Mouse (Mus musculus): ENCODE measurements around the gene Aunip. TPM values are rescaled to one million over a fixed set of nuclear protein-coding genes. Genes with fewer than 3 reads are reported as not detected.

Aunip gene
- total and polyA plus RNA-seq, 2 experiments: 0.09 TPM; not detected in 1

DNA sequence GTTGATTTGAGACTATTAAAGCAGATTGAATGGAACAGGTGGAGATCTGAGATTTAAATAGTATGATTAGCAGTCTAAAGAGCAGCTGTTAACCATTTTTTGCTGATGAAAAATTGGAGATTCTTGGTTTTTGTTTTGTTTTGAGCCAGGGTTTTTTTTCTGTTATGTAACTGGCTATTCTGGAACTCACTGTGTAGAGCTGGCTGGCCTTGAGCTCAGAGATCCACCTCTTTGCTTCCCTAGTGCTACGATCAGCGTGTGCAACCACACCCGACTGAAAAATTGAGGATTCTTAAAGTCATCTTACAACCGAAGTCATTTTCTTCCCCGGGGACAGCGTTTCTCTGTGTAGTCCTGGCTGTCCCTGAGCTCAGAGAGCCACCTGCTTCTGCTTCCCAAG lies 931 bp downstream of the Aunip start:
- H3K27me3 ChIP-seq (ENCODE audit: control insufficient read depth, insufficient read depth, low read length): no peaks in the 10 kb centered on the region
- no peak overlapping the region for H3K27ac ChIP-seq (replicated peaks; ENCODE audit: insufficient read depth, low read depth, low read length)
- TF ChIP-seq POLR2A (IDR thresholded peaks at IDR 0.05; ENCODE audit: extremely low read depth, insufficient read depth, low read length) (no peak), CTCF (IDR thresholded peaks at IDR 0.05; ENCODE audit: low read depth, low read length) (no peak)
- WGBS: 36% methylated on average over 6 of the region's 6 CpGs
- no peak overlapping the region for H3K9ac ChIP-seq (ENCODE audit: low read depth, low read length)
- H3K36me3 ChIP-seq (ENCODE audit: control insufficient read depth, insufficient read depth, low read length): peaks cover 3% of the 10 kb centered on the region; the same call in 1 of the 2 replicates
- no peaks in the 10 kb centered on the region; the same call in 1 of the 2 replicates for H3K79me2 ChIP-seq (ENCODE audit: control insufficient read depth, insufficient read depth, low read length)
- no peak for DNase-seq (ENCODE audit: extremely low read depth, low read depth, low spot score)
- no peak overlapping the region for H3K4me3 ChIP-seq (ENCODE audit: insufficient read depth, low read depth, low read length)
- H3K4me1 ChIP-seq (ENCODE audit: control insufficient read depth, insufficient read depth, low read length): peaks cover 6% of the 10 kb centered on the region; the same call in 1 of the 2 replicates

DNA sequence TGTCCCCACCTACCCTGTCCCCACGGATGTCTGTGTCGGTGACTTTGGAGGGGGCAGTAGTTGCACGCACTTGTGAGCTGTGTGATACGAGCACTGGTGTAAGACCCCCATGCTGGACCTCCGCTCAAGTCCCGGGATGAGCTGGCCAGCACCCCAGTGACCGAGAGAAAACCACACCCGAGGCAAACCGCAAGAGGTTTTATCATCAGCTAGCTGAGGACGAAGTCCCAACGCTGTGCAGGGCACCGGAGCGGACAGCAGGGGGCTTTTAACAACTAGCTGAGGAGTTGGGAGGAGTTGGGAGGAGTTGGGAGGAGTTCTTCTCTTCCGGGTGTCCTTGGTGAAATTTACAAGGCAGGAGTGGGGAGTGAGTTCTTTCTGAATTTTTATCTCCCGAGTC lies 2.0 kb downstream of the Aunip start:
- no peak for DNase-seq (ENCODE audit: extremely low read depth, low read depth, low spot score)
- Histone ChIP-seq H3K27ac (replicated peaks; ENCODE audit: insufficient read depth, low read depth, low read length) (no peak overlapping the region), H3K36me3 (ENCODE audit: control insufficient read depth, insufficient read depth, low read length) (peaks cover under 1% of the 10 kb centered on the region; the same call in 1 of the 2 replicates), H3K27me3 (ENCODE audit: control insufficient read depth, insufficient read depth, low read length) (no peaks in the 10 kb centered on the region), H3K4me3 (ENCODE audit: insufficient read depth, low read depth, low read length) (no peak overlapping the region), H3K9ac (ENCODE audit: low read depth, low read length) (no peak overlapping the region), H3K79me2 (ENCODE audit: control insufficient read depth, insufficient read depth, low read length) (no peaks in the 10 kb centered on the region; the same call in 1 of the 2 replicates), H3K4me1 (ENCODE audit: control insufficient read depth, insufficient read depth, low read length) (peaks cover 3% of the 10 kb centered on the region; the same call in 1 of the 2 replicates)
- TF ChIP-seq CTCF (IDR thresholded peaks at IDR 0.05; ENCODE audit: low read depth, low read length) (peak; percentile 69), POLR2A (IDR thresholded peaks at IDR 0.05; ENCODE audit: extremely low read depth, insufficient read depth, low read length) (no peak)
- 12% methylated on average over 15 of the region's 15 CpGs for WGBS

- DNase-seq (ENCODE audit: extremely low read depth, low read depth, low spot score): no peak
- Histone ChIP-seq H3K27me3 (ENCODE audit: control insufficient read depth, insufficient read depth, low read length) (no peaks in the 10 kb centered on the region), H3K9ac (ENCODE audit: low read depth, low read length) (no peak overlapping the region), H3K27ac (replicated peaks; ENCODE audit: insufficient read depth, low read depth, low read length) (no peak overlapping the region), H3K4me3 (ENCODE audit: insufficient read depth, low read depth, low read length) (no peak overlapping the region), H3K36me3 (ENCODE audit: control insufficient read depth, insufficient read depth, low read length) (no peaks in the 10 kb centered on the region), H3K4me1 (ENCODE audit: control insufficient read depth, insufficient read depth, low read length) (peaks cover 3% of the 10 kb centered on the region; the same call in 1 of the 2 replicates), H3K79me2 (ENCODE audit: control insufficient read depth, insufficient read depth, low read length) (no peaks in the 10 kb centered on the region; the same call in 1 of the 2 replicates)
- no peak for TF ChIP-seq CTCF (IDR thresholded peaks at IDR 0.05; ENCODE audit: low read depth, low read length)
- TF ChIP-seq POLR2A (IDR thresholded peaks at IDR 0.05; ENCODE audit: extremely low read depth, insufficient read depth, low read length): no peak
- WGBS: 82% methylated on average over 11 of the region's 11 CpGs
Measured at GRCm38 (mm10) chr4:134514309-134514930, 3.6 kb downstream of the Aunip start.

DNA sequence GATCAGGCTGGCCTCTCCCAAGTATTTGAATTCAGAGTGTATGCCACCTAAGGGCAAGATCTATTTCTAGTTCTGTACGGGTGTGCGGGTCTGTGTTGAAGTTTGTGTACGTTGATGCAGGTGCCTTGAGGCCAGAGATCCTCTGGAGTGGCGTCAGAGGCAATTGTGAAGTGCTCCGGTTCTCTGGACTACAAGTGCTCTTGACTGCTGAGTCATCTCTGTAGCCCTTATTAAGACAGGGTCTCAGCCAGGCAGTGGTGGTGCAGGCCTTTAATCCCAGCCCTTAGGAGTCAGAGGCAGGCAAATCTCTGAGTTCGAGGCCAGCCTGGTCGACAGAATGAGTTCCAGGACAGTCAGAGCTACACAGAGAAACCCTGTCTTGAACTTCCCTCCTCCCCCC lies 4.8 kb downstream of the Aunip start:
- Histone ChIP-seq H3K79me2 (ENCODE audit: control insufficient read depth, insufficient read depth, low read length) (no peaks in the 10 kb centered on the region; the same call in 1 of the 2 replicates), H3K4me1 (ENCODE audit: control insufficient read depth, insufficient read depth, low read length) (peaks cover 3% of the 10 kb centered on the region; the same call in 1 of the 2 replicates), H3K27ac (replicated peaks; ENCODE audit: insufficient read depth, low read depth, low read length) (no peak overlapping the region), H3K9ac (ENCODE audit: low read depth, low read length) (no peak overlapping the region), H3K27me3 (ENCODE audit: control insufficient read depth, insufficient read depth, low read length) (no peaks in the 10 kb centered on the region), H3K4me3 (ENCODE audit: insufficient read depth, low read depth, low read length) (no peak overlapping the region), H3K36me3 (ENCODE audit: control insufficient read depth, insufficient read depth, low read length) (no peaks in the 10 kb centered on the region)
- no peak for DNase-seq (ENCODE audit: extremely low read depth, low read depth, low spot score)
- WGBS: 87% methylated on average over 7 of the region's 7 CpGs
- TF ChIP-seq POLR2A (IDR thresholded peaks at IDR 0.05; ENCODE audit: extremely low read depth, insufficient read depth, low read length) (no peak), CTCF (IDR thresholded peaks at IDR 0.05; ENCODE audit: low read depth, low read length) (no peak)

GRCm38 (mm10) chr4:134516981-134517380 lies 6.2 kb downstream of the Aunip start:
- Histone ChIP-seq H3K4me1 (ENCODE audit: control insufficient read depth, insufficient read depth, low read length) (no peaks in the 10 kb centered on the region), H3K36me3 (ENCODE audit: control insufficient read depth, insufficient read depth, low read length) (no peaks in the 10 kb centered on the region), H3K79me2 (ENCODE audit: control insufficient read depth, insufficient read depth, low read length) (no peaks in the 10 kb centered on the region; the same call in 1 of the 2 replicates), H3K9ac (ENCODE audit: low read depth, low read length) (no peak overlapping the region), H3K27me3 (ENCODE audit: control insufficient read depth, insufficient read depth, low read length) (no peaks in the 10 kb centered on the region), H3K4me3 (ENCODE audit: insufficient read depth, low read depth, low read length) (no peak overlapping the region), H3K27ac (replicated peaks; ENCODE audit: insufficient read depth, low read depth, low read length) (no peak overlapping the region)
- TF ChIP-seq POLR2A (IDR thresholded peaks at IDR 0.05; ENCODE audit: extremely low read depth, insufficient read depth, low read length) (no peak), CTCF (IDR thresholded peaks at IDR 0.05; ENCODE audit: low read depth, low read length) (no peak)
- WGBS: 75% methylated on average over 8 of the region's 8 CpGs
- no peak for DNase-seq (ENCODE audit: extremely low read depth, low read depth, low spot score)

GRCm38 (mm10) chr4:134517719-134518118 lies 6.9 kb downstream of the Aunip start:
- H3K4me1 ChIP-seq (ENCODE audit: control insufficient read depth, insufficient read depth, low read length): no peaks in the 10 kb centered on the region
- WGBS: 82% methylated on average over 10 of the region's 10 CpGs
- H3K36me3 ChIP-seq (ENCODE audit: control insufficient read depth, insufficient read depth, low read length): no peaks in the 10 kb centered on the region
- no peak overlapping the region for H3K4me3 ChIP-seq (ENCODE audit: insufficient read depth, low read depth, low read length)
- TF ChIP-seq CTCF (IDR thresholded peaks at IDR 0.05; ENCODE audit: low read depth, low read length) (no peak), POLR2A (IDR thresholded peaks at IDR 0.05; ENCODE audit: extremely low read depth, insufficient read depth, low read length) (no peak)
- H3K9ac ChIP-seq (ENCODE audit: low read depth, low read length): no peak overlapping the region
- H3K27me3 ChIP-seq (ENCODE audit: control insufficient read depth, insufficient read depth, low read length): no peaks in the 10 kb centered on the region
- no peak for DNase-seq (ENCODE audit: extremely low read depth, low read depth, low spot score)
- H3K79me2 ChIP-seq (ENCODE audit: control insufficient read depth, insufficient read depth, low read length): no peaks in the 10 kb centered on the region; the same call in 1 of the 2 replicates
- no peak overlapping the region for H3K27ac ChIP-seq (replicated peaks; ENCODE audit: insufficient read depth, low read depth, low read length)
